Mouse (Mus musculus): ENCODE results near the gene Rilpl1.

Gene Rilpl1

DNA sequence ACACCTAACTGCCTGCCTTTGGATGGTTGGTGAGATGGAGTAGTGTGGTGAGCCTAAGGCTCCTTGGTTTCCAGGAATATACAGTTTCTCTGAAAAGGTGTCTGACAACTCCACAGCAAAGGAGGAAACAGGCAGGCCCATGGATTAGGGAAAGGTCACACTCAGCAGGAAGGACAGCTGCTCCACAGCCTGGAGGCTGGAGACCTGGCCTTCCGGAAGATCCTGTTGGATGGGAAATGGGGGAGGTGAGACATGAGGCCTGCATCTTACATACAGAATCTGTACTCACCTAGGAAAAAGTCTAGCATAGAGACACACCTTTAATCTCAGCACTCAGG, 77.1 kb downstream of the Rilpl1 start:
- in situ Hi-C loops (cut with MboI, MseI) = no loop called here

DNA sequence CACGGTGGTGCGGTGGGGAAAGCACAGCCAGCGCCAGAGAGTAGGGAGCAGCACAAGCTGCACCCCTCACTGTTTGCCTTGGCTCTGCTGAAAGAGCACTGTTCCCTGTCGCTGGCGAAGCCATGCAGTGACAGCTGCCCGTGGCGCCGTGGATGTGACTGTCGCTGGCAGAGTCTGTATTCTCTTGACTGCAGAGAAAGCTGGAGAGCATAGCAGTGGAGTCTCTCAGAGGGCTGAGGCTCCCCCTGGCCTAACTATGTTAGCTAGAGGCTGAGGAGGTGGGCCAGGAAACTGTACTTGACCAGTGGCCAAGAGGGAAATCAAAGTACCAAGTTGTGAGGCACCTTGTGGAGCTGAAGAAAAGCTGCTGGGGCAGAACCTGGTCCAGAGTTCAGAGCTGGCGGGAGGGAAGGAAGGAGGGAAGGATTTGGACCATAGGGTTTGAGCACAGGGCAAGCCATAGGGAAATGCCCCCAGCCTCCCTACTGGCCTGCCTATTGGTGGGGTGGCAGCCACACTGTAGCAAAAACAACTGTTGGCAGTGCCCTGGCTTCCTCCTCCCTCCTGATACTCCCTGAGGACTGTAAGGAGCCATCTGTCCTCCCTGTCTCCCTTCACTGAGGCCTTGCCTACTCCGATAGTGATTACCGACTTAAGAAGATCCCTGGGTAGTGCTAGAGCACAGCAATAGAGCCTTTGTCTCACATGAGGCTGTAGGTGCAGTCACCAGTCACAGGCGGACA, 77.7 kb downstream of the Rilpl1 start:
- in situ Hi-C loops (cut with MboI, MseI) = no loop called here

DNA sequence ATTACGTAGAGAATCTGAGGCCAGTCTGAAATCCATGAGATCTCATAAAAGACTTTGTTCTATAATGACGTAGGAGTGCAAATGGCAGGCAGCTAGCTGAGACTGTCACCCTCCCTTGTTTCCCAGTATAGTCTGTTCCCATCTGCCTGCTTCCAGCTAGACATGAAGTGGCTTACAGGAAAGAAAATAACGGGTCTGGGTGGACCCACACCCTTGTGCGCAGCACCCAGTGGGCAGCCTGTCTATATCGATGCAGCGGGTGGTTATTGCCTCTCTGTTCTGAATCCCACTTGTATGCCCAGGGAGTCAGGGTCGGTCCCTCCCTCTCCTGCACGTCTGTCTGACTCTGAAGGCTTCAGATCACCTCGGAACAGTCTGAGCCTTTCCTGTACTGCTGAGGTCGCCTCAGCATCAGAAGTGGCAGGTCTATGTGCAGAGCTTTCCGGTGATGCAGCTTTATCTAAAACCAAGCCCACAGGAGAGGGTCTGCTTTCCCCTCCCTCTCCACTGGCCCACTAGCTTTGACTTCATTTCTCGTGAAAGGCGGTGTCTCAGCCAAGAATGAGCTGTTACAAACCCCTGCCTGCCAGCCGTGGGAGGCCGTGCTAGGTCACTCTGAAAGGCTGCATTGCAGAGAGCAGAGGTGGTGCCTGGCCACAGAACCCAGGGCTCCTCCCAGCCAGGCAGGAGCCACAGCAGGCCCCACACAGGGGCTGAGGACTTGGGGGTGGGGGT, 78.5 kb downstream of the Rilpl1 start:
- in situ Hi-C loops (cut with MboI, MseI) = no loop called here

DNA sequence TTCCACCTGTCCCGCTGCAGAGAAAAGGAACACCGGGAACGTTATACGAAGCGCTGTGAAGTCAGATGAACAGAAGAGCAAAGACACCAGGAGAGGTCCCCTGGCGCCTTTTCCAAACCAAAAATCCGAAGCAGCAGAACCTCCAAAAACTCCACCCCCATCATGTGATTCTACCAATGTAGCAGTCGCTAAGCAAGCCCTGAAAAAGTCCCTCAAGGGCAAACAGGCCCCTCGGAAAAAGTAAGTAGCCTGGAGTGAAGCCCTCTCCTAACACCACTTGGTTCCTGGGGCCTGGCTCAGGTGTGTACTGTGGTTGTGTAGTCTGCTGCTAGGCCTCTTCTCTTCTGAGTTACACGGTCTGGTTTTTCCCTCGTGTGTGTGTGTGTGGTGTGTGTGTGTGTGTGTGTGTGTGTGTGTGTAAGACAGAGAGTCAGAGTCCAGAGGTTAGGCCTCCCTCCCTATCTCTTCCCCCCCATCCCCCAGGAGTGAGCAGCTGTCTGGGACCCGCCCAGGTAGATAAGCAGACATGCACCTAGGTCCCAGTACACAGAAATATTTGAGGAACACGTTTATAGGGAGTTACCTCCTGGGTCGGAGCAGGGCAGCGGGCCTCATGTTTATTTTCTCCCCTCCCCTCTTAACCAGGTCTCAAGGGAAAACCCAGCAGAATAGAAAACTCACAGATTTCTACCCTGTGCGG, 80.4 kb downstream of the Rilpl1 start:
- in situ Hi-C loops (cut with MboI, MseI) = no loop called here

DNA sequence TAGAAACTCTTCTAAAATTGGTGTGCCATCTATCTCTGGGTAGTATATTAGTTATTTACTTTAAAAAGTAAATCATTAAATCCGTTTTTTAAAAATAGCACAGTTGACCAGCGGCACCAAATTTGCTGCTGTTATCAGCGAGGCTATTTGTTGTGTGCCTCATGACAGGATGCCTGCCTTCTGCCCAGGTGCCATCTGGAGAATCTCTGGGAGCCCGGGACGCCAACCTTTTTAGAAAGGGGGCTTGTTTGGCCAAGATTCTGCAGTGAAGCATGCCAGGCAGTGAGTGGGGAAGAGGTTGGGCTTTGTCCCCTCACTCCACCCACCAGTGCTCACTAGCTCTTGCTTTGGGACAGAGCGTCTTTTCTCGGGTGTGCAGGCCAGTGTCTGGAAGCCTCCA, 81.1 kb downstream of the Rilpl1 start:
- in situ Hi-C loops (cut with MboI, MseI) = no loop called here

DNA sequence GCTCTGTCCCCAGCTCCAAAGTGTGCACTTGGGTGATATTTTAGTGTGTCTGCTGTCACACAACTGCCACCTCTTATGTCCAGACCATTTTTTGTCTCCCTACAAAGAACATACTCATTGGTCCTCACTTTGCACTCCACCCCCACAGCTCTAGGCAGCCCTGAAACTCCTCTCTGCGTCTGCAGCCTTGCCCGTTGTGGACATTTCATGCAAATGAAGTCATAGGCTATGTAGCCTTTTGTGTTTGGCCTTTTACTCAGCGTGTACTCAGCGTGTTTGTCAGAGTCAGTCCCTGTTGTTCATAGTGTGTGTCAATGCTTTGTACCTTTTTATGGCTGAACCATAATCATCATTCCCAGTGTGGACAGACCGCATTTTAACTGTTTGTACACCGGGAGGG, 81.7 kb downstream of the Rilpl1 start:
- in situ Hi-C loops (cut with MboI, MseI) = no loop called here

DNA sequence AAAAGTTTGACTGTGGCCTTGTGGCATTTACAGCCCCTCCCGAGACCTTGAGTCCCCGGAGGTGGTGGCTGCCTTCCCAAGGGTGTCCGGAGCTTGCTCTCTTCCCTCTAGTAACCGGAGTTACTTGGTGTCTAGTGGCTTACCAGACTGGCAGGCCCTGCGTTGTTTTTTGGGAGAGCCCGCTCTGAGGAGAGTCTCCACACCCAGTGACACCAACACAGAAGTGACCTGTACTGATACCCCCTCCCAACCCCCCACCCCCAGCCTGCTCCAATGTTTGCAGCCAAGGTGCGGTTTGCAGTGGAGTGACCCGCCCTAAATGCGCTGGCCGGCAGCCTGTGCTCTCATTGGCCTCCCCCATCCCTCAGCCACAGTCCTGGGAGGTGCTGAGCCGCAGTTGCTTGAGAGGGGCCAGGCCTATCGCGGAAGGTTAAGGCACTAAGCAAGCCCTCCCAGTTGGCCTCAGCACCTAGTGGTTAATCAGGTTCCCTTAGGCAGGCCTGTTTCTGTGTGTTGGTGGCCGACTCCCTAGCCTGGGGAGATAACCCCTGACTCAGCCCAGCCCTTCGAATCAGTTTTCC, 84.8 kb downstream of the Rilpl1 start:
- in situ Hi-C loops (cut with MboI, MseI) = no loop called here

DNA sequence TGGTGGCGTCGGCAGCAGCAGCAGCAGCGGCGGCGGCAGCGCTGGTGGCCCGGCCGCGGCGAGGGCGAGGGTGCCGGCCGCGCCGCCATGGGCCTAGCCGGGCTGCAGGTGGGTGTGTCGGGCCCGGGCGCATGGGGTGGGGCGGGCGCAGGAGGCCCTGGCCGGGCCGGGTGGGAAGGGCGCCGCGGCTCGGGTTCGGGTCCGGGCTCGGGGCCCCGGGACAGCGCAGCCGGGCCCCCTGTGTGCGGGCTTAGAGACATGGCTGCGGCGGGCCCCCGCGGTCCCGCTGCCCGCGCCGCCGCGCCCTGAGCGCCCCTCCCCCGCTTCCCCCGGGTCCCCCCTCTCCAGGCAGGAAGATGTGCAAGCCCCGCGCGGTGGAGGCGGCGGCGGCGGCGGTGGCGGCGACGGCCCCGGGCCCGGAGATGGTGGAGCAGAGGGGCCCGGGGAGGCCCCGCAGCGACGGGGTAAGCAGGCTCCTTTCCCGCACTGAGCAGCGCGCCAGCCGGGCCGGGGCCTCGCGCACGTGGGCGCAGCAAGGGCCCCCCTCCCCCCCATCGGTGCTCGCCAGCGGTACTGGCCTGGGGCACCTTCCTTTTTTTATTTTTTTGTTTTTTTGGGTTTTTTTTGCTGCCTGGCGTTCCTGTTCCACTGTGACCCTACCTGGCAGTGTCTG, 85.4 kb downstream of the Rilpl1 start:
- in situ Hi-C loops (cut with MboI, MseI) = no loop called here

DNA sequence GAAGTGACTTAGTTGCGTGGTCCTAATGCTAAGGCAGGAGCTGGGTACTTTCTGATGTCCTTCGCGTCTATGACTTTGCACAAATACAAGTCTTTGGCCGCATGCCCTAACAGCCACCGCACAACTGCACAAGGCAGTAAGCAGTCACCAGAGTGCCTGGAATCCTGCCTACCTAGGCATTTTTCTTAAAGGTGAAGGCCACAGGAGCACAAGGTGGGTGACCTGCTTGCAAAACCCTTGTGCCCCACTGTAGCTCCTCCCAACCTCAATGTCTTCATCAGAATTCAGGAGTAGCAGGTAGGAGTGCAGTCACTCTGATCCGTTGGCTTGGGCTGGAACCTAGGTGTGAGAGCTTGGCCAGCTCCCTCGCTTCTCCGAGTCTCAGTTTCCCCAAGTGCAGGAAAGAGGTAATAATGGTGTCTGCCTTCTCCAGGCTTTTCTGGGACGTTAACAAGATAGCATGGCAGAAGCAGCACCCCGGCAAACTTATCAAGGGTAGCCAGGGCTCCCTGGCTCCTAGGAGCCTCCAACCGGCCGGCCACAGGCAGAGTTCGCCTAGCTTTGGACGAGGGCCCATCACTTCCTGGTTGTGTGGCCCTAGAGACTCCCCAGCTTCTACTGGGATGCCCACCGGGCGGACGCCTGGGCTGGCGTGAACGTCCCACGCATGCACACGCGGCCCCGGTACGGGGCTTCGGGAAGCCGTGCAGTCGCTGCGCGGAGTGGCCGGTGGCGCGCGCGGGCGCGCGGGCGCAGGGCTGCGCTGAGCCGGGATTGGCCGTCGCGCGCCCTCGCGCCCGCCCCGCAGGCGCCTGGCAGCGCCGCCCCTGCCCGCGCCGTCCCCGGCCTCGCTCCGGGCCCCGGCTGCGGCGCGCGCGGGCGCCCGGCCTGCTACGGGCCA, 86.3 kb downstream of the Rilpl1 start:
- in situ Hi-C loops (cut with MboI, MseI) = no loop called here

DNA sequence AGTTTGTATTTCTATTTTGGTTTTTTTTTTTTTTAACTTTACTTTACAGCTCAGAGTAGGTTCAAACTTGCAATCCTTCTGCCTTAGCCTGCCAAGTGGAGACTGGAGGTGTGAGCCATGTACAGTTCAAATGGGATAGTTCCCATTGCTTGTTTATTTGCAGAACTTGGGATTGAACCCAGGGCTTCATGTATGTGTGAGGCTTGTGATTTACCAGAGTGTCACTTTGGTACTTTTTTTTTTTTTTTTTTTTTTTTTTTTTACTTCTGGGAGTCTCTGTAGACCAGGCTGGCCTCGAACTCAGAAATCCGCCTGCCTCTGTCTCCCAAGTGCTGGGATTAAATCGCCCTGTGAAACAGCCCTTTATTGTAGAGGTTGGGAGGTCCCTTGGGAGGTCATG, 87.0 kb downstream of the Rilpl1 start:
- in situ Hi-C loops (cut with MboI, MseI) = no loop called here

Data from T-helper 1 cell (primary cell).